Mouse (Mus musculus): Measurements from ENCODE around the gene Mrpl54. TPM values are rescaled to one million over a fixed set of nuclear protein-coding genes. Genes with fewer than 3 reads are reported as not detected.

The Mrpl54 gene
- total RNA-seq, 2 experiments from 2014 or later: 121 to 141 TPM

DNA sequence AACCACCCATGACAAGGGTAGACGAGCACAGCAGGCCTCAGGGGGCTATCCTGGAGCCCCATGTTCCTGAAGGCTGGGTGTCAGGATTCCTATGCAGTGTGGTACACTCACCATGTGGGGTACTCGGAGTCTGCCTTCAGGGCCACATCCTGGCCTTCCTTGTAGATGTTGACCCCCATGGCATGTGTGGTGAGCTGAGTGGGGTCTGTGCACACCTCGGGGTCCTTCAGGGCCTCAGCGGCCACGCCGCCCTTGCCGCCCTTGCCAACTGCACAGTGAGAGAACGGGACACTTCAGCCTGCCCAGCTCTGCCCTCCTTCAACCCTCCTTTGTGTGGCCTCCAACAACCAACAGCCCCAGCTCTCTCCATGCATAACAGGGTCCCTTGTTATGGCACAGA lies 1.2 kb downstream of the Mrpl54 start:
- no peak for DNase-seq

DNA sequence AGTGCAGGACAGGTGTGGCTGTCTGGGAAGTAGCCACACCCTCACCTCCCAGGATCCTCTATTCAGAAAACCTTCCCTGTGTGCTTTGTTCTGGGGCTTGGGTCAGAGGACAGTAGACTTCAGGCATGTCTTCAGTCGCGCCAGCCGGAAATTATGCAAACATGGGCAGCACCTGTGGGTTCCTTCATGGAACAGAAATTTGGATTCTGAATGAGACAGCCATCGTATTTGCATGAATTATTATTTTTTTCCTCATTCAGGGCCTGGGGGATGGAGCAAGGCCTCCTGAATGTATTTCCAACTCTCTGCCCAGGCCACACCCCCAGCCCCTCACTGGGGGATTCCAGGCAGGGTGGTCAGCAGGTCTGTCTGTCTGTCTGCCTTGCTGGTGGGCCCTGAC lies 5.7 kb downstream of the Mrpl54 start:
- no peak for DNase-seq

DNA sequence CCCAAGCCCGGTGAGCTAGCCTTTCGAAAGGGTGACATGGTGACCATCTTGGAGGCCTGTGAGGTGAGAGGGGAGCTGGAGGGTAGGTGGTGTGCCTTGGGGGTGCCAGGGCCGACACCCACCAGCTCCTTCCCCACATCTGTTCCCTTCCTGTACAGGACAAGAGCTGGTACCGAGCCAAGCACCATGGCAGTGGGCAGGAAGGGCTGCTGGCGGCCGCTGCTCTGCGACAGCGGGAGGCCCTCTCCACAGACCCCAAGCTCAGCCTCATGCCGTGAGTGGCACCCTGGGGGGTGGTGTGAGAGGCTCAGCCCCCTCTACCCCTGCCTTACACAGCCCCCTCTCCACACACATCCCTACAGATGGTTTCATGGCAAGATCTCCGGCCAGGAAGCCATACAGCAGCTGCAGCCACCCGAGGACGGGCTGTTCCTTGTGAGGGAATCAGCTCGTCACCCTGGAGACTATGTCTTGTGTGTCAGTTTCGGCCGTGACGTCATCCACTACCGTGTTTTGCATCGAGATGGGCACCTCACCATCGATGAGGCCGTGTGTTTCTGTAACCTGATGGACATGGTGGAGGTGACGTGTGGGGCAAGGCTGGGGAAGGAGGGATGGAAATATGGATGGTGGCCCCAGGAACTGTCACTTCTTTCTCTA lies 7.4 kb downstream of the Mrpl54 start:
- no peak for DNase-seq

DNA sequence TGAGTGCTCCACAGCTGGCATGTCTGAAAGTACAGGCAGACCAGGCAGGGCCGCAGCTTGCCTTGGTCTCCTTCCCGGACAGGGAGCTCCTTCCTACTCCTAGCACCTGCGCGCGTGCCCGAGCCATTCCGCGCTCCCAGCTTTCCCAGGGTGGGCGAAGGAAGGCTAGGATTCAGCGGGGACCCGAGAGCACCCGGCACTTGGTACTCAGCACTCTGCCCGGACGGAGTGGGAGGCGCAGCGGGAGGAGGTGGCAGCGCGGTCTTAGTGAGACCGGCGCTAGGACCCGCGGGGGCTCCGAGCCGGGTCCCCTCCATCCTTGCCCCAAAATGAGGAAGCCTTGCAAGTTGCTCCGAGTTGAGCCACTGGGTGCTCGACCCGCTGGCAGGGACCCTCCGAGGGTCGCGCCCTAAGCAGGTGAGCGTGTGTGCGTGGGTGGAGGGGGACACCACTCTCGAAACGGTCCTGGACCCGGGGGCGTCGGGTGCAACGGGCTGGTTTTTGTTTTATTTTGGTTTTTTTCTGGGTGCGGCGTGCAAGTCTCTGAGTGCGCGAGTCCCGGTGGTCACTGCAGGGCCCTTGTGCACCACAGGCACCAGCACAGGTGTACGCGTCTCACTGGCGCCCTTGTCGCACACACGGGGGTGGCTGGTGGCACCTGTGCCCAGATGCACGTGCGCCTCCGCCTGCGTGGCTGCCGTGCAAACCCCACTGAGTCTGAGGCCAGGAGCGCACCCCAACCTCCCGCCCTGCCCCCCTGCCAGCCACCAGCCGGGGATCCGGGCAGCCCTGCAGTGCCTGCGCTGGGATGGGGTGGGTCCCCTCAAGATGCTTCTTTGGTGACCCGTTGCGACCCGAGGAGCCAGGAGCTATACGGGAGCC lies 9.3 kb downstream of the Mrpl54 start:
- no peak for DNase-seq

DNA sequence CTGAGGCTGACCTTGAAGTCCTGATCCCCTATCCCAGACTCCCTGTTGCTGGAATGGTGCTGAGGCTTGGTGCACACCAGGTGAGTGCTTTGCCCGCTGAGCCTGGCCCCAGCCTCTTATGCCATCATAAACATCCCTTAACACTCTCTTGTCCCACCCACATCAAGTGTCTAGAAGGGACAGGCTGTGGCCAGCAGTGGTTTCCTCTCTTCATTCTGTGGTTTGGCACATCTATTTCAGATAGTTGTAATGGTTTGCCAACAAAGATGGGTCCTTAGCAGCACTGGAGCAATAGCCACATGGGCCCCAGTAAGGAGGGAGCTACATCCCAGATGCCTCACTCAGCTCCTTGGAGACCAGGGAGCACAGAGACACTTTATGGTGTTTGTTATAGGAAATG lies 11.8 kb downstream of the Mrpl54 start:
- DNase-seq: no peak

DNA sequence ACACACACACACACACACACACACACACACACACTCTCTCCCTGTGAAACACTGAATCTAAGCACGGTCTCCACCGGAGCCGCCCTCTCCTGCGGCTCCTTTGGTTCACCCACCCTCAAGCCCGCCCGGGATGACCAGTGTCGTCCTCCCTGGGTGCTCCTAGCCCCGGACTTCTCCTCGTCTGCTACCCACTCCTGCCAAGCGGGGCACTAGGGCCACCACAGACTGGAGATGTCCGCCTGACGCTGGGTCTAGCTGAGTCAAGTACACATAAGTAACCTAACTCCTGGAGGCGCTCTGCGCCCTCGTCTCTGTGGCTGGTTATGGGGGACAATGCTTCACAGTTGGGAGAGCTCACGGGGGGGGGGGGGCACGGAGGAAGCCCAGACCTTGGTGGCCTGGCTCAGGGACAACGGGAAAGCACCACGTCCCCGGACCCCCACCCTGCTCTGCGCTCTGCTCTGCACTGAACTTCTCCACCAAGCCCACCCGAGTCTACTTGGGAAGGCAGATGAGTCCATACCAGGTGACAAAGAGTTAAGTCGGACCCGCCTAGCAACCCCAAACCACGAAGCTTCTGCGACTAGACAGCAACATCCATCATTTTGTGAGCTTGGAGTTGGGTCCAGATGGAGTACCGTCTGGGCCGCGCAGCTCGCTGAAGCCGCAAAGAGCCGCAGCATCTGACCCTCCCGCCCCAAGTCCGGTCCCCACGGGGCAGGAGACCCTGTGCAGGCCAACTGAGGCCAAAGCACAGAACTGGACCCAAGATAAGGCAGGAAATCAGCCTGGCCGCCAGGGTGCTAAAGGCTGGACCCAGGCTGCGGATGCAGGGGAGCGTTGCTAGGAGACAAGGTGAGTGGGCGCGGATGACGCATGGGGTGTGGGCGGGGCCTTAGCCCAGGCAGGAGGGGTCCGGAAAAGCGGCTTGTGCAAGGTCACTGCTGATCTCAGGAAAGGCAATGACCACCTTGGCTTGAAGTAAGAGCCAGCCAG lies 14.0 kb downstream of the Mrpl54 start, which contains the start of gene Matk:
Matk (plus strand) TSS at position 512 of the 996 bp plus-strand sequence.
- peak; percentile 61 to 66 for DNase-seq

DNA sequence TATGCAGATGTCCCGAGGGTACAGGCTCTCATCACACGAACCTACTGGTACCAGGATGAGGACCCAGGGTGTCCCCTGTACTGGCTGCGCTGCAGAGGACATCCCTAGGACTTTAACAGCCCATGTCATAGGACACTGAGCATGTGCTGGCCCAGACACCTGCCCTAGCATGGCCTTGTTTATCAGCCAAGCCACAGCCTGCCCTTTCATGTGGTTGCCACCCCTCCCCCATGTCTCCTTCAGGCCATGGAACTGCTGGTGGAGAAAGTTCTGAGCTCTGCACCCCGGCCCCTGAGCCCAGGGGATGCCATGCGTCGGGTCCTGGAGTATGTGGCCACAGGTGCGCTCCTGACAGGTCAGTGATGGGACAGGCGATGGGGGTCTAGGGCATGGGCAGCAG lies 17.3 kb downstream of the Mrpl54 start:
- no peak for DNase-seq

DNA sequence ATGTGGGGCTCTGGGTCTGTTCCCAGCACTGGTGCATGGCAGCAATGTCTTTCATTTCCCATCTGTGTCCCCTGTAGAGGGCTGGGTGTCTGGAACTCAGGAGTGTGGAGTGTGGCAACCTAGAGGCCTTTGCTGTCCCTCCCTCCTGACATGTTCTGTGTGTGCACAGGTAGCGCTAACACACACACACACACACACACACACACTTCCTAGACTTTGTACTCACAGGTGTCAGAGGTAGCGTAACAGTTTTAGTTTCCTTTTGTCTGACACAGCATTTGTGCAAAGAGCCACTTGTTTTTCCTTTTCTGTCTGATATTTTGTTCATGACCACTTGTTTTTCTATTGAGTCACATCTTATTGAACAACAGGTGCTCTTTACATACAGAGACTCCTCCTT lies 18.9 kb downstream of the Mrpl54 start:
- no peak for DNase-seq

DNA sequence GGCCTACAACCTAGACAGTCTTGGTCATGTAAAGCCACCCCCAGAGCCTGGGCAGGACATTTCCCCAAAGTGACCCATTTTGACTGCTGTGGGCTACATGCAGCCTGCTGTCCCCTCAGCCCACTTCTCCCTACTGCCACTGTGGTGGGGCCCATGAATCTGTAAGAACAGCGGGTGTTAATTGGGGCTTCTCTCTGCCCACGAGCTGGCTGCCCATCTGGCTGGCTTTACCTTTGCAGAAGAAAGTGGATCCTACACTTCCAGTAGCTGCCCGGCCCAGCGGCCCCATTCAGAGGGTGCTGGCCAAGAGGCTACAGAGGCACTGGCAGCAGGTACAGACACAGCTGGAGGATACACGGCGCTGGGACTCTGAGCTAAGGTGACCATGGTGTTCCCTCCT lies 21.6 kb downstream of the Mrpl54 start:
- no peak for DNase-seq

DNA sequence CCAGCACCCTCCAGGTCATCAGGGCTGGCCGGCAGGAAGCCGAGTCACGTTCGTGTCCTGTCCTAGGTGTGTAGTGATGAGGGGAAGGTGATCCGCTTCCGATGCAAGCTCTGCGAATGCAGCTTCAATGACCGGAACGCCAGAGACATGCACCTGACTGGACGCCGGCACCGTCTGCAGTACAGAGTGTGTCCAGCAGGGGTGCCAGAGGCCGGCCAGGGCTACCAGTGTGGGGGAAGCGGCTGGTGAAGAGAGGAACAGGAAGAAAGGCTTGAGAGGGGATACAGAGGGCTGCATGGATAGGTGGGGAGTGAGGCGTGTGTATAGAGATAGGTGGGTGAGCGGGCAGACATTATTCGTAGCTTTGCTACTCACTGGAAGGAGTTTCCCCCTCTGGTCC lies 22.1 kb downstream of the Mrpl54 start:
- DNase-seq: peak; percentile 81 to 87

DNA sequence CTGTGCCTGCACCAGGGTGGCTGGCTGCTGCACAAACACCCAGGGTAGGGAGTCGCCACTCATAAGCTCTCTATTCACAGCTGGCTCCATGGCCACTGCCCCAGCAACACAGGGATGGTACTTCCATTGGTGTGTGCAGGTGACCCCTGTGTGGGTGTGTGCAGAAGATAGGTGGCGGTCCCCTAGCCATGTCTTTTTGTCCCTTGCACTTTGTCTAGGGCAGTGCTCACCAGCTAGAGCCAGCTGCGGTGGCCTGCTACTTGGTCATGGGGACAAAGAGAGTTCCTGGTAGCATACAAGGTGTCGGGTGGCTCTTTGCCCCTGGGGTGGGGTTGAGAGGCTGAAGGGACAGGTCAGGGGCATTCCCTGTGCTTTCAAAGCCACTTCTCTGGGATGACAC lies 22.6 kb downstream of the Mrpl54 start:
- DNase-seq: no peak

DNA sequence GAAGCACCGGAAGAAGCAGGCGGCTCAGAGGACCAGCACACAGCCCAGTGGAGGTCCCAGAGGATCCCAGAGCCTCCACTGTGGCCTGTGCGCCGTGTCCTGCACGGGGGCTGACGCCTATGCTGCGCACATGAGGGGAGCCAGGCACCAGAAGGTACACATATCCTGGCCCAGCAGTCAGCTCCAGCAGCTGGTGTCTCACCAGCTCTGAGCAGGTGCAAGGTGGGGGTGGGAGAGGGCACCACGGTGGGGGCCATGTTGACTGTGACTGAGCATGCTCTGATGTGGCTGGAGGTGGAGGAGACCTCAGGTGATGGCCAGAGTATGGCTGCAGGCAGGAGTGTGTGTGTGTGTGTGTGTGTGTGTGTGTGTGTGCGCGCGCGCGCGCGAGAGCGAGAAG lies 24.7 kb downstream of the Mrpl54 start:
- no peak for DNase-seq

DNA sequence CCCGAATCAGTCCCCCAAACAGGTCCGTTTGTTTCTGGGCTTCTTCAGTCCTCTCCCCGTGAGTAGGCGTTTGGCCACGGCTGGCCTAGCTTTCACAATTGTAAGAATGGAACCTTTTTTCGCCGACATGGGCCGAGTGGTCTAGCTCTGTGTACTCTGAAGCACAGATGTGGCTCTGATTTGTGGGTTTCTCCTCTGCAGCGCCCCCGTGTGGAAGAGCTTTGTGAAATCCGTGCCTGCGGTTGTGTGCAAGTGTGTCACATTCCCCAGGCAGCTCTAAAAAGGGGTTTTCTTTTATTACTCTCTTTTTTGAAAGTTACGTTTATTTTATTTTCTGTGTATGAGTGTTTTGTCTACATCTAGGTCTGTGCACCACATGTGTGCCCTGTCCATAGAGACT lies 25.9 kb downstream of the Mrpl54 start:
- peak; percentile 59 to 72 for DNase-seq

DNA sequence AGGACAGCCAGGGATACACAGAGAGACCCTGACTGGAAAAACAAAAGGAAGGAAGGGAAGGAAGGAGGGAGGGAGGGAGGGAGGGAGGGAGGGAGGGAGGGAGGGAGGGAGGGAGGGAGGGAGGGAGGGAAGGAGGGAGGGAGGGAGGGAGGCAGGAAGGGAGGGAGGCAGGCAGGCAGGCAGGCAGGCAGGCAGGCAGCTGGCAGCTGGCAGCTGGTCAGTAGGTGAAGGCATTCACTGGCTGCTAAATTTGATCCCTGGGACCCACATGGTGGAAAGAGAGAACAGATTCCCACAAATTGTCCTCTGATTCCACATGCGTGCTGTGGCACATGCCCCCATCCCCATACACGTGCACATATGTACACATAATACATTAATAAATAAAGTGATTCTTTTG lies 28.1 kb downstream of the Mrpl54 start:
- no peak for DNase-seq

DNA sequence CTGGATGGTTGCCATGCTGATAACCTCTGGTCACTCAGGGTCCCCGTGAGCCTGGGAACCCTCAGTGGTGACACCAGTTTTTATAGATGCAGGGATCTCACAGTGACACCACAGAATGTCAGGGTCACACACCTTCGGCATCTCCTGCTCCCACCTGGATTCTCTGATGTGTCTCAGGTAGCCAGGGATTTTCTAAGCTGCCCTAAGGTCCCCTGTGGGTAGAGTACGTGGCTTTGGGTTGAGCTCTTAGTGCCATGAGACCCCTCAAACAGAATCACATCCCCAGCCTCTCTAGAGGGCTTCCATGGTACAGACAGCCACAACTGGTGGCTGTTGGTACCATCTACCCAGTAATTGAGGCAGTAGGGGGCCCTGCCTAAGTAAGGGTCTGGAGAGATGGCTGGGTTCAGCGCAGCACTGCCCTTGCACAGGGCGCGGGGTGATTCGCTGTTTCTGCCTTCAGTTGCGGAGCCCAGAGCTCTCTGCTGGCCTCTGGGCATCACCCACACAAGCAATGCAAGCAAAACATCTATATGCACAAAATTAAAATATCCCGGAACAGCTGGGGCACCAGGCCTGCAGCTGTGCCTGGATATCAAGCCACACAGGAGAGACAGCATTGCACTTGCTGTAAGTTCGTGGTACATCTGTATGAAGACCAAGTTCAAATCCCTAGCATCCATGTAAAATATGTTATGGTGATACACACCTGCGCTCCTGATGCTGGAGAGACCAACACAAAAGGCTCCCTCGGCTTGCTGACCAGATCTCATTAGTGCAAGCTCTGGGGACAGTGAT lies 30.1 kb downstream of the Mrpl54 start:
- no peak for DNase-seq

DNA sequence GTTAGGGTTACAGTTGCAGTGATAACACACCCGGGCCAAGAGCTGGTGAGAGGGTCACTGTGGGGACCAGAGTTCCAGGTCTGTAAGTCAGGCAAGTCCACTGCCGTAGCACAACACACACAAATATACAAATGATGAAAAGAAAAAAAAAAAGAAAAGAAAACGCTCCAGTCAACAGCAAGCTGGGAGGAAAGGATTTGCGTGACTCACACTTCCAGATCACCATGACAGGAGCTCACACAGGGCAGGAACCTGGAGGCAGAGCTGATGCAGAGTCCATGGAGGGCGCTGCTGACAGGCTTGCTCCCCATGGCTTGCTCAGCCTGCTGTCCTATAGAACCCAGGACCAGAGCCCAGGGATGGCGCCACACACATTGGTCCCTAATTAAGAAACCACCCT lies 32.5 kb downstream of the Mrpl54 start:
- DNase-seq: peak in 1 of 2 experiments; percentile 30

DNA sequence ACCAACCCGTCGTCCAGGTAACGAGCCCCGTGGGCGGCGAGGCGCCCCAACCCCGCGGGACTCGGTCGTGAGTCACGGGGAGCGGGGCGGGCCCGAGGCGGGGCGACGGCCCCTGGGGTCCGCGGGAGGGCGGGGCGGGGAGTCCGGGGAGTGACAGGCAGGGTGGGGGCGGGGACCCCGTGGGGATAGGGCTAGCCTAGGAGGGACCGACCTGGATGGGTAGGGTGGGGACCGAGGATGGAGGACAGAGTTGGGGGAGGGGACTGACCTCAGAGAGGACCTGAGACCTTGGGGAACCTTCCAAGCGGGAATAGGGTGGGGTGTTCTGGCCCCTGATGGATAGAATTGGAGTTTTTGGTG lies 33.5 kb downstream of the Mrpl54 start:
- DNase-seq: no peak

DNA sequence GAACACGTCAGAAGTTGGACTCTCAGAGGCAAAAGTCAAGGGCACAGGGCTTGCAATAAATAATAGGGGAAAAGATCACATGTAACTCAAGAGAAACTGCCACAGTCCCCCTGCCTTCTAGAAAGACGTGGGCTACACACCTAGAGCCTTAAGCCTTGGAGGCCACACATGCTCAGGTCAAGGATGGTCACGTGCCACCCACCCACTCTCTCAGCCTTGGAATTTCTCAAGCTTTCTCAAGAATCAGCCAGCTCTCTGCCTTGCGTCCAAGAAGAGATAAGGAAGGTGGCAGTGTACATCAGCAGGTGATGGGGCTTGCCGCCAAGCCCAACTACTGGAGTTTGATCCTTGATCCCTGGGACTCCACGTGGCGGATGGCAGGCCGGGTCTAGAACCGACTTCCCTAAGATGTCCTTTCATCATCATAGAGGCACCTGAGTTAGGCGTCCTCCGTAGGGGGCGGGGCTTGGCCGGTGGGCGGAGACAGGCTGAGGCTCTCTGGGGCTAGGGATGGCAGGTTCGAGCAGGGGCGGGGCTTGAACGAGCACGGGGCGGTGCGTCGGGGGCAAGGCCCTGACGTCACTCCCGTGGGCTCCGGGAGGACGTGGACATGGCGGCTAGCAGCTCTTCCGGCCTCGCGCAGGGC lies 34.0 kb downstream of the Mrpl54 start, which contains the start of gene Zfr2:
Zfr2 (plus strand) TSS at position 576 of the 646 bp plus-strand sequence.
- DNase-seq: peak; percentile 94 to 98

DNA sequence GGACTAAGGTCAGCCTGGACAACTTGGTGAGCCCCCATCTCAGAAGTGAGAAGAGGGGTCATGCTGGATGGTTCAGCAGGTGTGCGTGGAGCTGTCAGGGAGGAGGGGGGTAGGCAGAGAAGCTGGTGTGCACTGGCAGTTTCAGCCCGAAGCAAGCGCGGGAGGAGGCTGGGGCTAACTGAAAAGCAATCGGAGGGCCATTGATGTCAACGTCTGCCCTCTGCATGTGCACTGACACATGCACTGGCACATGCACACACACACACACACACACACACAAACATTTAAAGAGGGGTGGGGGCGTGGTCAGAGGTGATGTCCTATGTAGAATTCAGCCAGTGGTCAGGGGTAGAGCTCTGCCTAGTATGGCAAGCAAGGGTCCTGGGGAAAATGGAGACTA lies 35.3 kb downstream of the Mrpl54 start:
- DNase-seq: no peak

DNA sequence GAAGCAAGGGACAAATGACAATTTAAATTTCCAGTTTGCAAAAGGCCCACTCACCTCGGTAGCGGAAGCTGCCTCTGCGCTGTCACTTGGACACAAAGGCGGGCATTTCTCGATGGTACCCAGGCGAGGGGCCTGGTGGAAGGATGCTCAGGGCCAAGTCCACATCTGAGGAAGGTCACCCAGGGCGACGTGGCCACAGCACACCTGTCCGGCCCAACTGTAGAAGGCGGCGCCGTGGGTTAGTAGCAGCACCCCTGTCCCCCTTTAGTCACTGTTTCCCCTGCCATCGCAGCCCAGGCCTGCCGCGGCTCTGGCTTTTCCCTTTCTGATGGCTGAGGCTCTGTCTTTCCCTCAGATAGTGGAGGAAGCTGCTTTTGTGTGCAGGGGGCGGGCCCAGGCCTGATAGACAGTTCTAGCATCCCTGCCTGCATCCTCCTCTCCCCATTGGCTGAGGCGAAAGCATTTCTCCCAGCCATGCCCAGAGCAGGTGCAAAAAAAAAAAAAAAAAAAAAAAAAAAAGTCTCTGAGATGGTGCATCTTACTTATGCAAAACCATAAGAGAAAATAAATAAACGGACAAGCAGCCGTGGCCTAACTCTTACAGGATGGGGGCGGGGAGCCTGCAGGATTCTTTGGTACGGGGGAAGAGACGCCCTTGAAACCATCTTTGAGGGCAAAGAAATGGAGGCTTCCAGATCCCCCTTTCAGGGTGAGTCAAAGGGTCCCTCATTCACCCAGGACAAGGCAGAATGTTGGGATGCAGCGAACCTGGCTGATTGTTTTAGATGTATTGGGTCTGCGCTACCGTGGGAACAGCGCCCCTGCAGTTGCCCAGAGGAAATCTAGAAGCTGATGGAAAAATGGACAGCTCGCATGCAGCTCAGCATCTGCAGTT lies 36.0 kb downstream of the Mrpl54 start, which contains the start of gene Atcay:
Atcay (minus strand) TSS at position 396 of the 895 bp plus-strand sequence.
- peak in 1 of 2 experiments; percentile 28 for DNase-seq

Measured in adrenal gland, postnatal 36 days (tissue).